Mouse (Mus musculus) G1E (cell line): Measurements from ENCODE around the gene Tmem255b. TPM values are rescaled to one million over a fixed set of nuclear protein-coding genes. Genes with fewer than 3 reads are reported as not detected.

ENCODE experiments used
- ATAC-seq: 2 replicates; pipeline ENCODE4 v1.8.0; 2016; ENCODE audit warnings: mild to moderate bottlenecking; ENCODE audit not compliant: insufficient number of reproducible peaks, poor library complexity, low FRiP score, severe bottlenecking; ENCODE audit errors: extremely low read depth
- DNase-seq: peaks from one replicate; pipeline ENCODE4 v3.0.0; 2012; ENCODE audit warnings: low spot score
- H3K27me3 ChIP-seq: 2 replicates; pipeline ENCODE4 v1.6.1; 2012; ENCODE audit warnings: mild to moderate bottlenecking, low read length, inconsistent platforms; ENCODE audit not compliant: insufficient read depth
- H3K36me3 ChIP-seq: replicated peaks from 2 replicates; pipeline ENCODE3; 2012; ENCODE audit warnings: mild to moderate bottlenecking, inconsistent platforms
- H3K4me1 ChIP-seq: 2 replicates; pipeline ENCODE4 v1.6.1; 2012; ENCODE audit warnings: low read depth, low read length, inconsistent platforms, mixed read lengths; ENCODE audit not compliant: insufficient read depth
- H3K4me3 ChIP-seq: 2 replicates; pipeline ENCODE4 v1.5.1; 2012; ENCODE audit warnings: low read depth, mild to moderate bottlenecking, inconsistent platforms, low read length, moderate library complexity, mixed read lengths
- H3K9me3 ChIP-seq: replicated peaks from 2 replicates; pipeline ENCODE4 v1.6.1; 2012; ENCODE audit warnings: inconsistent platforms
- CTCF ChIP-seq: IDR thresholded peaks from 2 replicates; pipeline ENCODE4 v1.5.1; 2012; ENCODE audit warnings: low read depth, low read length, inconsistent platforms, mixed read lengths
- GATA1 ChIP-seq: IDR thresholded peaks from 2 replicates; pipeline ENCODE4 v1.6.1; 2012; ENCODE audit warnings: borderline replicate concordance, low read length, inconsistent platforms, mixed read lengths
- GATA2 ChIP-seq: IDR thresholded peaks from 2 replicates; pipeline ENCODE4 v1.6.1; 2012; ENCODE audit warnings: low read depth, low read length, inconsistent platforms, borderline replicate concordance
- POLR2AphosphoS5 ChIP-seq: IDR thresholded peaks from 2 replicates; pipeline ENCODE4 v1.6.1; 2012; ENCODE audit warnings: low read depth, low read length, inconsistent platforms; ENCODE audit not compliant: insufficient replicate concordance
- TAL1 ChIP-seq: conservative IDR thresholded peaks from 2 replicates; pipeline ENCODE4 v1.6.1; 2012; ENCODE audit warnings: low read depth, low read length, inconsistent platforms, mixed read lengths
- polyA plus RNA-seq: library from polyadenylated mRNA; stranded (reverse); fragments of >175 nt; gene quantifications from 2 replicates; pipeline ENCODE4 v1.2.3, GENCODE M21; 2012
- total RNA-seq, 2 experiments: library from RNA; stranded (forward) in 1 of 2; stranded (reverse) in 1 of 2; fragments of 200-1000 nt in 1 of 2; fragments of >200 nt in 1 of 2; fragmentation: Nextera tagmentation in 1 of 2; gene quantifications; 2 replicates each; pipeline ENCODE4 v1.2.3; 2014 to 2017

The Tmem255b gene
- total and polyA plus RNA-seq, 3 experiments, result not detected

DNA sequence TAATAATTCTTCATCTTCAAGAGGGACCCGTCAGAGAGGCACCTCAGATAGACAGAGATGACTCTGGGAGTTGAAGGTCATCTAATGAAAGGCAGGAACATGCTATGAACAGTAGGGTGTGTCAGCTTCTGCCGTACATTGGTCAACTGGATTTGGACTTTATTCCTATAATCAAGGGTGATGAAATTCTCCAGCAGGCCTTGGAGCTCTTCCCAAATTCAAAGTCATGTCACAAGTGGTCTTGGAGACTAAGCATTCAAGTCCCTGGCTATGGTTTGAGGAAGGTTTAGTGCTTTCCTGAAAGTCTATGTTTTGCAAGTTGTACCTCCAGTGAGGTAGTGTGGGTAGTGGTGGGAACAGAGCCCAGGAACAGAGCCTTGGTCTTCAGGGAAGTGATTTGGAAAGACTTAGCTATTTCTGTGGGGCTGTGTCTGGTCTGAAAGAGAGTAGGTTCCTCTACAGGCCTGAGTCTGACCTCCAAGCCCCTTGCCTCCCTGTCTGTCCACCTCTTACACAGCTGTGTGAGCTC lies 15.8 kb upstream of the Tmem255b start:
- no peaks in the 10 kb centered on the region for H3K9me3 ChIP-seq
- H3K4me1 ChIP-seq, result no peaks in the 10 kb centered on the region
- H3K4me3 ChIP-seq, result no peak overlapping the region
- TF ChIP-seq GATA2 (no peak), GATA1 (no peak), TAL1 (no peak), CTCF (no peak), POLR2AphosphoS5 (no peak)
- H3K27me3 ChIP-seq, result peaks cover 12% of the 10 kb centered on the region
- DNase-seq, result no peak
- ATAC-seq, result no peak
- no peaks in the 10 kb centered on the region for H3K36me3 ChIP-seq

GRCm38 (mm10) chr8:13420970-13421369 lies 14.0 kb upstream of the Tmem255b start:
- Histone ChIP-seq H3K9me3 (no peaks in the 10 kb centered on the region), H3K4me1 (no peaks in the 10 kb centered on the region), H3K4me3 (no peak overlapping the region), H3K36me3 (no peaks in the 10 kb centered on the region), H3K27me3 (peaks cover 5% of the 10 kb centered on the region)
- DNase-seq (no peak), ATAC-seq (no peak)
- TF ChIP-seq POLR2AphosphoS5, result no peak
- TF ChIP-seq CTCF, result no peak
- no peak for TF ChIP-seq TAL1
- TF ChIP-seq GATA1, result no peak
- TF ChIP-seq GATA2, result no peak

DNA sequence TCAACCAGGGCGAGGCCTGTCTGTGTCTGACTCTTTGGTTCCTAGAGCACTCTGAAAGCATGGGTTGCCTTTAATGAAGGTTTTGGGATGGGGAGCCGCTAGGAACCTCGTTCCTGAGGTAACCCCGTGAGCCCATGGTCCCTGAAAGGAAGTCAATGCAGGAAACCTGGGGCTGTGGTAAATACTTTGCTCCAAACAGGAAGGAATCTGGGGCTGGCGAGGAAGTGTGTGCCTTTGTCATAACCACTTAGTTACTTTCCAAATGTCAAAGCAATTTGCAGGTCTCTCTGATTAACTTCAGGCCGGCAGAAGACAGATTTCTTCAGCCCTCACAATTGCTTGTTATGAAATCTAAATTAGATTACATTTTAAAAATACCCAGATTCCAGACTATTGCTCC lies 7.6 kb upstream of the Tmem255b start:
- Histone ChIP-seq H3K36me3 (no peaks in the 10 kb centered on the region), H3K4me1 (no peaks in the 10 kb centered on the region), H3K9me3 (no peaks in the 10 kb centered on the region), H3K27me3 (peaks cover 5% of the 10 kb centered on the region; the same call in 1 of the 2 replicates), H3K4me3 (no peak overlapping the region)
- DNase-seq (no peak), ATAC-seq (no peak)
- TF ChIP-seq GATA2 (no peak), GATA1 (no peak), TAL1 (no peak), CTCF (no peak), POLR2AphosphoS5 (no peak)

DNA sequence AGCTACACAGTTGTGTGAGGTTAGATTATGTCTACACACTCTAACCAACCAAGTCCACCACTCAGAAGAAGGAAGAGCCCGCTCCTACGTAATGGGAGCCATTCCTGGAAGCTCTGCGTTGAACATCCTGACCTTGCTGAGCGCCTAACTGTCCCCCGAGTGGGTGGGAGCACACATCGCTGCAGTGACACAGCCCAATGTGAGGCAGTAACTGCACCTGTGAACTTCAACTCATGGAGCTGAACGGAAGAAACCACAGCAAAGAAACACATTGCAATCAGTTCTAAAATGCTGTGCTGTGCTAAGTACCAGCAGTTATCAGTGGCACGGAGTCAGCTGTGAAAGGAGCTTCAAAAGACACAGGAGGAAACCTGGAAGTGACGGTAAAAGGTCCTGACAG lies 6.8 kb upstream of the Tmem255b start:
- no peak for ATAC-seq
- TF ChIP-seq POLR2AphosphoS5 (no peak), GATA2 (no peak), TAL1 (no peak), GATA1 (no peak), CTCF (no peak)

GRCm38 (mm10) chr8:13430412-13430811 lies 4.6 kb upstream of the Tmem255b start:
- Histone ChIP-seq H3K36me3 (no peaks in the 10 kb centered on the region), H3K9me3 (no peaks in the 10 kb centered on the region), H3K4me1 (no peaks in the 10 kb centered on the region), H3K4me3 (no peak overlapping the region), H3K27me3 (peaks cover 8% of the 10 kb centered on the region; the same call in 1 of the 2 replicates)
- ATAC-seq, result no peak
- no peak for DNase-seq
- TF ChIP-seq GATA1, result no peak
- no peak for TF ChIP-seq POLR2AphosphoS5
- TF ChIP-seq CTCF, result no peak
- TF ChIP-seq TAL1, result no peak
- TF ChIP-seq GATA2, result no peak

More for the DNA sequence above, 6.8 kb upstream of the Tmem255b start:
- H3K27me3 ChIP-seq, result peaks cover 5% of the 10 kb centered on the region; the same call in 1 of the 2 replicates
- H3K36me3 ChIP-seq, result no peaks in the 10 kb centered on the region
- no peaks in the 10 kb centered on the region for H3K4me1 ChIP-seq
- H3K4me3 ChIP-seq, result no peak overlapping the region
- no peaks in the 10 kb centered on the region for H3K9me3 ChIP-seq
- DNase-seq, result no peak

DNA sequence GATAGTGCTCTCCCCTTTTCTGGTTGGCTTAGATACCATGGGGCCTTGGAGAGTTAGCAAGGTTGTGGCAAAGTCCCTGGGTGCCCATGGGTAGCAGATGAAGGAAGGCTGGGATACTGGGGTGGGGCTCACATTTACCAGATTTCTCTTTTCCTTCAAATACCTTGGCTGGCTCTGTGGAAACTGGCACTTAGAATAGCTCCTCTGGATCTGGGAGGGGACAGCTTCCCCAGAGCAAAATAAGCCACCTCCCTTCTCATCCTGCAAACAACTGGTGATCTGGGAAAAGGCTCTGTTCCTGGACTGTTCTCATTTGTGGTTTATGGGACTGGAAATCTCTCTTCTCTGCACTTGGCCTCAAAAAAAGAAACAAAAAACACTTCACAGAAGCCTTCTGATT lies 4.1 kb upstream of the Tmem255b start:
- no peaks in the 10 kb centered on the region for H3K4me1 ChIP-seq
- no peak overlapping the region for H3K4me3 ChIP-seq
- no peak for ATAC-seq
- TF ChIP-seq GATA1 (no peak), TAL1 (no peak), GATA2 (no peak), CTCF (no peak), POLR2AphosphoS5 (no peak)
- no peaks in the 10 kb centered on the region for H3K36me3 ChIP-seq
- peaks cover 10% of the 10 kb centered on the region; the same call in 1 of the 2 replicates for H3K27me3 ChIP-seq
- no peak for DNase-seq
- no peaks in the 10 kb centered on the region for H3K9me3 ChIP-seq
